Mouse (Mus musculus) spleen, postnatal 36 days (tissue): ENCODE measurements around the gene Crlf3.
"Not testable (repeated sequence)": the region's sequence is repeated elsewhere in the genome, so short reads cannot be mapped to it uniquely, and the experiment has no call there.

Experiments used
- DNase-seq, 2 experiments: peaks; one replicate each; pipeline ENCODE4 v3.0.0; 2022; ENCODE audit warnings: low spot score in 2 of 2, mixed read lengths in 1 of 2

Crlf3 gene

DNA sequence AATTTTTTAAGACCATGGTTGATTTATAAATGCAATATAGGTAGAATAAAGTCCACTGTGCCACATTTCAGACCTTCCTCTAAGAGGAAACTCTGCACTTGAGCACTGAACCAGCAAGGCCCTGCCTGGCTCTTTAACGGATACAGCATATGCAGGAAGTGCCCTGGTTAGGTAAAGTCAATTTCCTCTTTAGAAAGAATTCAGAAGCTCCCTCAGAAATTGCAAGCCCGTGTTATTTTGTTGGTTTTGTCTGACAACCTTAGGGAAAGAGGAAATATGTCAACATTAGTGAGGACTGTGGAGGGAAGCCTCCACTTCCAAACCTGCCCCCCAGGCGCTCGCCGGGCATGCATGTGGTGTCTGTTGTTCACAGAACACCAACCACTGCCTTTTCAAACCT, 13.2 kb downstream of the Crlf3 start:
- peak; percentile 70 to 78 for DNase-seq

GRCm38 (mm10) chr11:80066373-80066772, 14.4 kb downstream of the Crlf3 start:
- not testable (repeated sequence) for DNase-seq

- no peak for DNase-seq
Observed at GRCm38 (mm10) chr11:80062159-80062558, 18.6 kb downstream of the Crlf3 start.

DNA sequence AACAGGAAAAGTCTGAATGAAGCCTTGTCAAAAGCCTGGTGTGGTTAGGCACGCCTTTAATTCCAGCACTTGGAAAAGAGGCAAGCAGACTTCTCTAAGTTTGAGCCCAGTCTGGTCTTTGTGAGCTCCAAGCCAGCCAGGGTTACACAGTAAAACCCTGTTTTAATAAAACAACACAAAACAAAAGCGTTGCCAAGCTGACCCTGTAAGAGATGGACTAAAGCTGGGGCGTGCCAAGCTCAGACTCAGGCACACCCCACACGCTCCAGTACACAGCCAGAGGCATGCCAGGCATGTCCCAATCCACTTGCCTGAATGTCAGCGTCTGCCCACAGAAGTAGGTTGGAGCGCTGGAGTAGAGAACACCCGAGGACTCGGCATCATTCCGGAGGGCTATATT, 24.6 kb downstream of the Crlf3 start:
- no peak for DNase-seq

- DNase-seq = no peak
Observed at GRCm38 (mm10) chr11:80054659-80055058, 26.1 kb downstream of the Crlf3 start.

DNA sequence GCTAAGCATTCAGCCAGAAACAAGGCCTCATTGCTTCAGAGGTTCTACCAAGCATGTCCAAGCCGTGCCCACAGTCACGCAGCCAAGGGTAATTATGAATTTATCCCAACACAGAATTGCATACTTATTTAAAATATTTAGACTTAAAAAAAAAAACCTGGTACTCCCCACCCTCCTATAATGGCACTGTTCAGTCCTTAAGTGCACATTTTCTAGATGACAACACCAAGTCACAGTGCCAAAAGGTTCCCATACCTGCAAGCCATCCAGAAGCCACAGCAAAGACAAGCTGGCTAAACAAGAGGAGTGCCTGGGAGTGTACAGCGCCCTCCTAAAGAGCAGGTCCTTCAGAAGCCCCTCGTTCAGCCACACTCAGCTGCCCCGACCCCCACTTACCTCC, 27.6 kb downstream of the Crlf3 start:
- no peak for DNase-seq

- DNase-seq = no peak
Observed at GRCm38 (mm10) chr11:80052456-80052855, 28.3 kb downstream of the Crlf3 start.

DNA sequence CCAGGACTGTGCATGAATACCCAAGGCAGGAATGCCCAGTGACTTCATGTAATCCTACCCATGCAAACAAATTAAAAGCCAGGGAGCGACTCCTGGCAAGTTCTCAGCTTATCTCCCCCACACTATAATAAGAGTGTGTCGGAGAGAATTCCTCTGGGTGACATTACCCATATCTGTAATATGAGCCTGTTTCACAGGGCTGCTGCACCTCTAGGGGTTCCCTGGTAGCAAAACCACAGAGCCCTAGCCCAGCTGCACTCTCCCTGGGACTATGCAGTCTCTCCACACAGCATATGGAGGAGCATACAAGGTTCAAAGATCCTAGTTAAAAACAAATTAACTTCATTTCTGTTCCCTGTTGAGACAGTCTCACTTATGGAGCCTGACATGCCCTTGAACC, 30.7 kb downstream of the Crlf3 start:
- DNase-seq = no peak

- no peak for DNase-seq
Observed at GRCm38 (mm10) chr11:80046856-80047255, 33.9 kb downstream of the Crlf3 start.

DNA sequence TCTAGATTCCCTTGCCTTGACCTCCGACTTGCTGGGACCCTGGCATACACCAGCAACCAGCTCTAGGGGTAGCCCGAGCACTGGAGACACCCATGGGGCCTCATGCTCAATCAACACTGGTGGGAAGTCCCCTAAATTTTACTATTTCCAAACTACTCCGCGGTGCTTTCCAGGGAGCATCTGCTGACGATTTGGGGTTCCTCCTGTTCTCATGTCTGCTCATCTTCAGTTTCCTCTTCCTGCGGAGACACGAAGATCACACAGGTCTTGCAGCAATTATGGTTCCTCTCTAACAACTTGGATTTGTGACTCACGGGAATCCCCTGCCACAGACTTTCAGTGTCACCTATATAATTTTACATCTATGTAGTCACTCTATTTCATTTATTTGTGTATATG, 37.4 kb downstream of the Crlf3 start:
- peak; percentile 10 to 25 for DNase-seq

DNA sequence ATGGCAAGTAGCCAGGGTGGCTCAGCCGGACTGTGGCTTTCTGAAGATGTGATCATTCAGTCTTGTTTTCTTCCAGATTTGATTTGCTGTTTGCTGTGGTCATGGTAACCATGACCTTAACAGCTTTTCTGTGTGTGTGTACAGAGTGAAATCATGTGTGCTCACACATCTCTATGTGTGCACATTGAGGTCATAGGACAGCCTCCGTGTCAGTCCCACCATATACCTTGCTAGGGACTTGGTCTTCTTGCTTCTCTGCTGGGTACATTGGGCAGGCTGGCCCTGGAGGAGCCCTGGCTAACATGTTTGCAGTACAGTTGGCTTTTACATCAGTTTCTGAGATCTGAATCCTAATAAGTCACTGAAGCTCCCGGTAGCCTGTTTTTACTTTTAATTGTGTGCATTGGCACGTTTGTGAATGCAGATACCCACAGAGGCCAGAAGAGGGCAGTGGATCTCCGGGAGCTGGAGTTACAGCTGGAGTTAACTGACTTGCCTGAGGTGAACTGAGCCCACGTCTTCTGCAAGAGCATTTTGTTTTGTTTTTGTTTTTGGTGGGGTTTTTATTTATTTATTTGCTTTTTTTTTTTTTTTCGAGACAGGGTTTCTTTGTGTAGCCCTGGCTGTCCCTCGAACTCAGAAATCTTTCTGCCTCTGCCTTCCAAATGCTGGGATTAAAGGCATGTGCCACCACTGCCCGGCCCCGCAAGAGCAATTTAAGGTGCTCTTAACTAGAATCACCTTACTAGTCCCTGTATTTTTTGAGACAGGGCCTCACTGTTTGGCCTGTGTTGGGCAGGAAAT, 38.0 kb downstream of the Crlf3 start:
- DNase-seq = peak; percentile 49 to 57

DNA sequence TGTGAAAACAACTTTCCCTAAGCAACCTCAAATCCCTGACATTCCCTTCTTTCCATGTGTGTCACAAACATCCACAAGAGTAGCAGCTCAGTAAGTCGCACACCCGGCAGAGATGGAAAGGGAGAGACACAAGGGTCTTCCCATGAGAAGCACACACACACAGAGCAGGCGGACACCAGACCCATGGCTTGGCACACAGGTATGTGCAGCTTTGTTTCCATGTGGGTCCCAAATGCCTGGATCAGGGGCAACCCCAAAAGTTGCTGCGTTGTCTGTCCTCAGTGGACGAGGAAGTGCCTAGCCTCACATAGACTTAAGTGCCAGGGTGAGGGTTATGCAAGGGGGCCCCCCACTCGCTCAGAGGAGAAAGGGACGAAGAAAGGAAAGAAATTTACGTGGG, 43.3 kb downstream of the Crlf3 start:
- no peak for DNase-seq

GRCm38 (mm10) chr11:80021306-80021705, 59.5 kb downstream of the Crlf3 start:
- DNase-seq = no peak

DNA sequence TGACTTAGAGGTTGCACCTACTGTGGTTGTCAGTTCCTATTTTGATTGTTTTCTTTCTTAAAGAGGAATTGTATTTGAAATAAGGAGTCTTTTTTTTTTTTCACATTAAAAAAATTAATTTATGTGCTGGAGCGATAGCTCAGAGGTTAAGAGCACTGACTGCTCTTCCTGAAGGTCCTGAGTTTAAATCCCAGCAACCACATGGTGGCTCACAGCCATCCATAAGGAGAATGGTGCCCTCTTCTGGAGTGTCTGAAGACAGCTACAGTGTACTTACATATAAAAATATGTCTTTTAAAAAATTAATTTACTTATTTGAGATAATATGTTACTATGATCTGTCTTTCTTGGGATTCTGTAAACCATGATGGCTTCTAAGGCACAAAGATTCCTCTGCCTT, 61.0 kb downstream of the Crlf3 start:
- no peak for DNase-seq

- DNase-seq = not testable (repeated sequence)
Observed at GRCm38 (mm10) chr11:80016533-80016932, 64.3 kb downstream of the Crlf3 start.
